Mouse (Mus musculus) limb, embryonic 10.5 days (tissue): ENCODE measurements around the gene Zfp787. TPM values are rescaled to one million over a fixed set of nuclear protein-coding genes. Genes with fewer than 3 reads are reported as not detected.

Source experiments
- DNase-seq: peaks from one replicate; pipeline ENCODE4 v3.0.0-alpha.2; 2017; ENCODE audit warnings: low spot score
- H3K27ac ChIP-seq: fragments of 300-500 bp; sonication (generic); 2 replicates; pipeline ENCODE4 v1.5.1; 2016; ENCODE audit warnings: mild to moderate bottlenecking
- H3K27me3 ChIP-seq: fragments of 300-500 bp; sonication (generic); 2 replicates; pipeline ENCODE4 v1.6.1; 2016; ENCODE audit warnings: low read depth, mild to moderate bottlenecking; ENCODE audit not compliant: poor library complexity, severe bottlenecking
- H3K36me3 ChIP-seq: fragments of 300-500 bp; sonication (generic); 2 replicates; pipeline ENCODE4 v1.6.1; 2016; ENCODE audit warnings: mild to moderate bottlenecking, moderate library complexity
- H3K4me1 ChIP-seq: fragments of 300-500 bp; sonication (generic); 2 replicates; pipeline ENCODE4 v1.6.1; 2016
- H3K4me3 ChIP-seq: fragments of 300-500 bp; sonication (generic); 2 replicates; pipeline ENCODE4 v1.5.1; 2016; ENCODE audit warnings: mild to moderate bottlenecking, moderate library complexity
- H3K9me3 ChIP-seq: fragments of 300-500 bp; sonication (generic); replicated peaks from 2 replicates; pipeline ENCODE4 v1.6.1; 2016; ENCODE audit warnings: mild to moderate bottlenecking
- WGBS: fragments of 180-500 bp; shearing (Covaris S2); methylation state at CpG from one replicate; pipeline ENCODE4 v1.1.7; 2016; 5-methylcytosine and 5-hydroxymethylcytosine counted together
- polyA plus RNA-seq: library from polyadenylated mRNA; unstranded; fragments of >200 nt; fragmentation: Nextera tagmentation; extraction: Ambion mirVana; gene quantifications from 2 replicates; pipeline ENCODE4 v1.2.1, GENCODE M21; 2016

The Zfp787 gene
- polyA plus RNA-seq: 29.8 and 32.4 TPM in 2 replicates

DNA sequence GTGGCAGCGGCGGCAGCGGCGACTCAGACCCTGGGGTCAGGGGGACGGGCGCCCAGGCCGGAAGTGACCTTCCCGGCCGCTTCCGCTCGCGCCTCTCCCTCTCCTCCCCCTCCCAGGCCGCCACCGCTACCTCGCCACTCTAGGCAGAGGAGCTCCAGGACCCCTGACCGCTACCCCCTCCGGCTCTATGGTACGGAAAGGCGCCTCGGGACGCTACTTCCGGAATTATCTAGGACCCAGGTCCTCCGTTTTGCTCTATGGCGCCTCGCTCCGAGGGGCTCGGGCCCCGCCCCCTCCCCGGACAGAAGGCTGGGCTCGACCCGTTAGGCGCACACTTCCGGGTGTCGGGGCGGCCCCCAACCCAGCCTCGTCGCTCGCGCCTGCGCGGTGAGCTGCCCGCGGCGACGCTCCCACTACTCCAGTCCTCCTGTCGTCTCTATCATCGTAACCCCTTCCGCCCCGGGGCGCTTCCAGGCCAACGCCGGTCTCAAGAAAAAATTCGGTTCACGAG, at the start of gene Zfp787:
Gene Zfp787 (minus strand): TSS at position 97 of the 511 bp plus-strand sequence.
- H3K4me3 ChIP-seq: peak within 1 kb of the TSS; percentile 75
- peak within 1 kb of the TSS; percentile 93 for H3K27ac ChIP-seq
- no peaks in the 10 kb centered on the region for H3K9me3 ChIP-seq
- H3K4me1 ChIP-seq: peaks cover 25% of the 10 kb centered on the region
- peaks cover 1% of the 10 kb centered on the region for H3K36me3 ChIP-seq
- under 1% methylated on average over 53 of the region's 54 CpGs for WGBS
- peak; percentile 97 for DNase-seq
- H3K27me3 ChIP-seq: no peaks in the 10 kb centered on the region

GRCm38 (mm10) chr7:6204200-6204599, 48.4 kb upstream of the Zfp787 start:
- Histone ChIP-seq H3K27me3 (no peaks in the 10 kb centered on the region), H3K27ac (no peak overlapping the region), H3K4me1 (no peaks in the 10 kb centered on the region), H3K36me3 (no peaks in the 10 kb centered on the region), H3K9me3 (no peaks in the 10 kb centered on the region), H3K4me3 (no peak overlapping the region)
- 88% methylated on average over 3 of the region's 3 CpGs for WGBS
- DNase-seq: no peak

- Histone ChIP-seq H3K4me3 (no peak within 1 kb of the TSS), H3K9me3 (no peaks in the 10 kb centered on the region), H3K27me3 (no peaks in the 10 kb centered on the region), H3K27ac (no peak within 1 kb of the TSS), H3K36me3 (no peaks in the 10 kb centered on the region), H3K4me1 (no peaks in the 10 kb centered on the region)
- WGBS: 55% methylated on average over 3 of the region's 3 CpGs
- no peak for DNase-seq
These were observed 41.0 kb upstream of the Zfp787 start, which contains the start of gene Galp for GRCm38 (mm10) chr7:6196790-6197189. Galp (plus strand) TSS chr7:6197090.

DNA sequence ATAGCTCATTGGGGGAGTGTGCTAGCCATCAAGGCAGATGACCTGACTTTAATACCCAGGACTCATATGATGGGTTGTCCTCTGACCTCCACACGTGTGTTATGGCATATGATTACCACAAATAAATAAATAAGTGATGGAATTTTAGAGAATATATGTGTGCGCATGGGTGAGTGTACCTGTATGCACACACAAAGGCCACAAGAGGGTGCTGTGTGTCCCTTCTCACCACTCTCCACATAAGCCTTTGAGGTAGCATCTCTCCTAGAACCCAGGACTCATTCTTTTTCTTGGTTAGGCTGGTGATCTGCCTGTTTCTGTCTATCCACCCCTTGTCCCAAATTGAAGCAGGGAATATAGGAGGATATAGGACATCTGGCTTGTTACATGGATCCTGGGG, 40.0 kb upstream of the Zfp787 start:
- Histone ChIP-seq H3K9me3 (no peaks in the 10 kb centered on the region), H3K27ac (no peak overlapping the region), H3K36me3 (no peaks in the 10 kb centered on the region), H3K27me3 (no peaks in the 10 kb centered on the region), H3K4me1 (no peaks in the 10 kb centered on the region), H3K4me3 (no peak overlapping the region)
- WGBS: 41% methylated on average over 2 of the region's 2 CpGs
- no peak for DNase-seq

DNA sequence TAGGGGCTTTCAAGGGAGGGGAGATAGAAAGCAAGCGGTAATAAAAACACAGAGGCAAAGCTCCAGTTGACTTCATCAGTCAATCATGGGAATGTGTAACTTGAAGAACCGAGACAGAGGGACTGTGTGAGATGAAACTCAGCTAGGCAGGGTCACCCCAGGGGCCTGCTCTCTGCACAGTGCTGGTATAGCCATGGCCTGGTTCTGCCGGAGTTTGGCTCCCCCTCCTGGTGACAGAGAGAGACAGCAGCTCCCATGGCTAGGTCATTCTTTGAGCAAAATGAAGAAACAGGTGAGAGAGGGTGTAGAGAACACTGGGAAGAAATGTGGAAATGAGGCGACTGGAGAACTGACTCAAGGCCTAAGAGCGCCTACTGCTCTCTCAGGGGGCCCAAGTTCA, 38.3 kb upstream of the Zfp787 start:
- peak; percentile 78 for DNase-seq
- peaks cover 4% of the 10 kb centered on the region for H3K4me1 ChIP-seq
- H3K27me3 ChIP-seq: peaks cover 11% of the 10 kb centered on the region
- H3K9me3 ChIP-seq: no peaks in the 10 kb centered on the region
- no peak overlapping the region for H3K27ac ChIP-seq
- 18% methylated on average over 5 of the region's 5 CpGs for WGBS
- peaks cover 13% of the 10 kb centered on the region for H3K36me3 ChIP-seq
- H3K4me3 ChIP-seq: no peak overlapping the region

DNA sequence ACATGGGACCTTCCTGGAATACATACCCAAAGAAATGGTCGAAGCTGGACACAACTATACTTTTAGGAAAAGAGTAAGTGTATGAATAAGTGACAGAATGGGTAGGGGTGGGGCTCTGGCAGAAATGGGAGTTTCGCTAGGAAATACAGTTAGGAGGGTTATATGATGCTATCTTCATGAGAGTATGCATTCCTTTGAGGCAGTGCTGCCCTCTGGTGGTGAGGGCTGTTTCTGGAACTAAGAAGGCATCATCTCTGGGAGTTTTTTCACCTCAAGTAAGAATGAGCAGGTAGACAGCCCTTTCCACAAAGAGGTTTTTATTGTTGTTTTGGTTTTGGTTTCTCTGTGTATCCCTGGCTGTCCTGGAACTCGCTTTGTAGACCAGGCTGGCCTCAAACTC, 35.6 kb upstream of the Zfp787 start:
- Histone ChIP-seq H3K4me3 (no peak overlapping the region), H3K36me3 (peaks cover 40% of the 10 kb centered on the region), H3K4me1 (peaks cover 4% of the 10 kb centered on the region), H3K27ac (no peak overlapping the region), H3K27me3 (peaks cover 21% of the 10 kb centered on the region), H3K9me3 (no peaks in the 10 kb centered on the region)
- WGBS: 38% methylated on average over 3 of the region's 3 CpGs
- DNase-seq: peak; percentile 76

- Histone ChIP-seq H3K9me3 (no peaks in the 10 kb centered on the region), H3K4me3 (peak overlapping the region; percentile 15; the same call in 1 of the 2 replicates), H3K36me3 (peaks cover 57% of the 10 kb centered on the region), H3K27ac (no peak overlapping the region), H3K4me1 (peaks cover 4% of the 10 kb centered on the region), H3K27me3 (peaks cover 21% of the 10 kb centered on the region)
- DNase-seq: peak; percentile 47
- WGBS: 52% methylated on average over 45 of the region's 45 CpGs
These were observed 33.7 kb upstream of the Zfp787 start for GRCm38 (mm10) chr7:6189542-6189941.

DNA sequence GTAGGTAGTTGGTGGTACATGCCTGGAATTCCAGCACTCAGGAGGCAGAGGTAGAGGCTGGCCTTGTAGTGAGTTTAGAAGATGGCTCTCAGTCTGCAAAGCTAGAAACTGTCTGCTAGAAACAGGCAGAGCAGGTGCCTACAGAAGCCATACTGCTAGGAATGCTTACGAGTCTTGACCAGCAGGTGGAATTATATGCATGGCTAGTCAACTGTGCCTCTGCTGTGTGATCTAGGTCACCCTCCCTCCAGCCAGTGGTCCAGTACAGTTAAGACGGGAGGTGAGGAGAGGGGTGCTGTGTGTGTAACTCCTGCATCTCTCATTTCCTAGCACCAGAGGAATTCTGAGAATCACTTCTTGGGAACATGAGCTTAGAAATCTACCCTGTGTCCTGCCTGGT, 31.0 kb upstream of the Zfp787 start:
- peaks cover 81% of the 10 kb centered on the region for H3K36me3 ChIP-seq
- 81% methylated on average over 2 of the region's 2 CpGs for WGBS

GRCm38 (mm10) chr7:6186176-6186575, 30.4 kb upstream of the Zfp787 start:
- no peak for DNase-seq
- peaks cover 83% of the 10 kb centered on the region for H3K36me3 ChIP-seq
- H3K4me3 ChIP-seq: no peak overlapping the region
- no peak overlapping the region for H3K27ac ChIP-seq
- H3K4me1 ChIP-seq: peaks cover 4% of the 10 kb centered on the region
- peaks cover 21% of the 10 kb centered on the region for H3K27me3 ChIP-seq
- H3K9me3 ChIP-seq: no peaks in the 10 kb centered on the region
- WGBS: 95% methylated on average over 2 of the region's 2 CpGs

More for the DNA sequence above, 31.0 kb upstream of the Zfp787 start:
- Histone ChIP-seq H3K27ac (no peak overlapping the region), H3K27me3 (peaks cover 21% of the 10 kb centered on the region), H3K4me1 (peaks cover 4% of the 10 kb centered on the region), H3K4me3 (no peak overlapping the region), H3K9me3 (no peaks in the 10 kb centered on the region)
- DNase-seq: no peak

- peaks cover 21% of the 10 kb centered on the region for H3K27me3 ChIP-seq
- no peak for DNase-seq
- H3K36me3 ChIP-seq: peaks cover 91% of the 10 kb centered on the region
- peaks cover 4% of the 10 kb centered on the region for H3K4me1 ChIP-seq
- H3K9me3 ChIP-seq: no peaks in the 10 kb centered on the region
- H3K27ac ChIP-seq: no peak overlapping the region
- H3K4me3 ChIP-seq: no peak overlapping the region
- WGBS: 96% methylated on average over 1 of the region's 1 CpGs
These were observed 29.6 kb upstream of the Zfp787 start for GRCm38 (mm10) chr7:6185391-6185790.

DNA sequence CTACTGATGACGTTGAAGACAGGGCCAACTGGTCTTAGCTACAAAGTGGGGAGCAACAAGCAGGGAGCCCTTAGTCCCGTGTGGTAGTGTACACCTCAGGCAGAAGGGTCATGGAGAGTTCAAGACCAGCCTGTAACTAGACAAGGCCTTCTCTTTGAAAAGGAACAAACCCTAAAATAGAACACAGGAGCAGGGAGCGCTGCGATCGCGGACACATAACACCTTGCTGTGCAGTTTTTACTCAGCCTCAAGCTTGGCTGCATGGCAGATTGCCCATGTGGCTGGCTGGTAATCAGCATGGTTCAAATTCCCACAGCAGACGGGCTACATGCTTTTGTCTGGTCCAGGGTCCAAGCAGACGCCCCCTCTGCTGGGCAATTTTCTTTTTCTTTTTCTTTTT, 28.7 kb upstream of the Zfp787 start:
- Histone ChIP-seq H3K4me3 (no peak overlapping the region), H3K27me3 (peaks cover 14% of the 10 kb centered on the region), H3K36me3 (peaks cover 90% of the 10 kb centered on the region), H3K27ac (no peak overlapping the region), H3K4me1 (peaks cover 3% of the 10 kb centered on the region), H3K9me3 (no peaks in the 10 kb centered on the region)
- 92% methylated on average over 8 of the region's 8 CpGs for WGBS
- no peak for DNase-seq

GRCm38 (mm10) chr7:6183802-6184201, 28.0 kb upstream of the Zfp787 start:
- 93% methylated on average over 19 of the region's 19 CpGs for WGBS
- Histone ChIP-seq H3K36me3 (peaks cover 88% of the 10 kb centered on the region), H3K27ac (no peak overlapping the region), H3K4me3 (no peak overlapping the region), H3K9me3 (no peaks in the 10 kb centered on the region), H3K4me1 (no peaks in the 10 kb centered on the region), H3K27me3 (peaks cover 6% of the 10 kb centered on the region)
- DNase-seq: no peak

GRCm38 (mm10) chr7:6182882-6183281, 27.1 kb upstream of the Zfp787 start:
- no peaks in the 10 kb centered on the region for H3K4me1 ChIP-seq
- no peak overlapping the region for H3K4me3 ChIP-seq
- no peaks in the 10 kb centered on the region for H3K27me3 ChIP-seq
- H3K36me3 ChIP-seq: peaks cover 87% of the 10 kb centered on the region
- H3K27ac ChIP-seq: no peak overlapping the region
- DNase-seq: no peak
- no peaks in the 10 kb centered on the region for H3K9me3 ChIP-seq

GRCm38 (mm10) chr7:6179013-6179412, 23.2 kb upstream of the Zfp787 start:
- H3K36me3 ChIP-seq: peaks cover 69% of the 10 kb centered on the region
- no peaks in the 10 kb centered on the region for H3K27me3 ChIP-seq
- DNase-seq: no peak
- no peaks in the 10 kb centered on the region for H3K4me1 ChIP-seq
- H3K27ac ChIP-seq: no peak overlapping the region
- no peak overlapping the region for H3K4me3 ChIP-seq
- H3K9me3 ChIP-seq: no peaks in the 10 kb centered on the region
